Mouse (Mus musculus): ENCODE results near the gene Naa11. TPM values are rescaled to one million over a fixed set of nuclear protein-coding genes. Genes with fewer than 3 reads are reported as not detected.

Gene Naa11
- polyA plus RNA-seq, 1 experiment, result 0.02 TPM

GRCm38 (mm10) chr5:97415837-97416236 lies 23.7 kb upstream of the Naa11 start:
- no peaks in the 10 kb centered on the region for H3K36me3 ChIP-seq (ENCODE audit: control insufficient read depth, insufficient read depth)
- H3K79me2 ChIP-seq (ENCODE audit: control insufficient read depth, insufficient read depth), result no peaks in the 10 kb centered on the region
- H3K4me3 ChIP-seq, result no peak overlapping the region
- no peak overlapping the region for H3K4me2 ChIP-seq (ENCODE audit: low read depth)
- no peak overlapping the region for H3ac ChIP-seq (ENCODE audit: control insufficient read depth, insufficient read length)
- TF ChIP-seq MYOD1 (IDR thresholded peaks at IDR 0.05; ENCODE audit: control insufficient read depth in 1 of 3, insufficient read length in 2 of 3, low read depth in 2 of 3), result no peak
- no peak for TF ChIP-seq TCF3 (IDR thresholded peaks at IDR 0.05; ENCODE audit: insufficient read length, low read depth)
- TF ChIP-seq MAX (IDR thresholded peaks at IDR 0.05; ENCODE audit: low read depth), result no peak
- no peak for TF ChIP-seq REST (IDR thresholded peaks at IDR 0.05; ENCODE audit: insufficient read depth, insufficient read length)
- TF ChIP-seq TCF12 (IDR thresholded peaks at IDR 0.05; ENCODE audit: insufficient read depth, poor library complexity, severe bottlenecking), result no peak
- TF ChIP-seq POLR2A (IDR thresholded peaks at IDR 0.05; ENCODE audit: insufficient read length, low read depth), result no peak
- TF ChIP-seq E2F4 (IDR thresholded peaks at IDR 0.05; ENCODE audit: insufficient read depth), result no peak
- no peak for TF ChIP-seq SRF (IDR thresholded peaks at IDR 0.05; ENCODE audit: control insufficient read depth, insufficient read length, low read depth)
- no peak for TF ChIP-seq MYOG (IDR thresholded peaks at IDR 0.05; ENCODE audit: control insufficient read depth in 1 of 3, insufficient read depth in 1 of 3, insufficient read length in 2 of 3, low read depth in 2 of 3)
- no peak for TF ChIP-seq USF1 (IDR thresholded peaks at IDR 0.05; ENCODE audit: low read depth)
- TF ChIP-seq POLR2AphosphoS2 (IDR thresholded peaks at IDR 0.05; ENCODE audit: insufficient read length, low read depth), result no peak
- no peak for TF ChIP-seq CEBPB (IDR thresholded peaks at IDR 0.05; ENCODE audit: insufficient read depth, poor library complexity, severe bottlenecking)
- no peaks in the 10 kb centered on the region for H3K27me3 ChIP-seq (ENCODE audit: control insufficient read depth, insufficient read depth, insufficient read length)

GRCm38 (mm10) chr5:97413716-97414115 lies 21.5 kb upstream of the Naa11 start:
- no peaks in the 10 kb centered on the region for H3K36me3 ChIP-seq (ENCODE audit: control insufficient read depth, insufficient read depth)
- no peaks in the 10 kb centered on the region for H3K79me2 ChIP-seq (ENCODE audit: control insufficient read depth, insufficient read depth)
- H3K27me3 ChIP-seq (ENCODE audit: control insufficient read depth, insufficient read depth, insufficient read length), result no peaks in the 10 kb centered on the region
- H3K4me2 ChIP-seq (ENCODE audit: low read depth), result no peak overlapping the region
- H3ac ChIP-seq (ENCODE audit: control insufficient read depth, insufficient read length), result no peak overlapping the region
- TF ChIP-seq SRF (IDR thresholded peaks at IDR 0.05; ENCODE audit: control insufficient read depth, insufficient read length, low read depth) (no peak), POLR2A (IDR thresholded peaks at IDR 0.05; ENCODE audit: insufficient read length, low read depth) (no peak), TCF12 (IDR thresholded peaks at IDR 0.05; ENCODE audit: insufficient read depth, poor library complexity, severe bottlenecking) (no peak), CEBPB (IDR thresholded peaks at IDR 0.05; ENCODE audit: insufficient read depth, poor library complexity, severe bottlenecking) (no peak), MYOG (IDR thresholded peaks at IDR 0.05; ENCODE audit: control insufficient read depth in 1 of 3, insufficient read depth in 1 of 3, insufficient read length in 2 of 3, low read depth in 2 of 3) (no peak), REST (IDR thresholded peaks at IDR 0.05; ENCODE audit: insufficient read depth, insufficient read length) (no peak), USF1 (IDR thresholded peaks at IDR 0.05; ENCODE audit: low read depth) (no peak), TCF3 (IDR thresholded peaks at IDR 0.05; ENCODE audit: insufficient read length, low read depth) (no peak), MAX (IDR thresholded peaks at IDR 0.05; ENCODE audit: low read depth) (no peak)
- no peak overlapping the region for H3K4me3 ChIP-seq

GRCm38 (mm10) chr5:97410190-97410589 lies 18.0 kb upstream of the Naa11 start:
- Histone ChIP-seq H3ac (ENCODE audit: control insufficient read depth, insufficient read length) (no peak overlapping the region), H3K4me2 (ENCODE audit: low read depth) (no peak overlapping the region), H3K4me3 (no peak overlapping the region), H3K36me3 (ENCODE audit: control insufficient read depth, insufficient read depth) (no peaks in the 10 kb centered on the region), H3K27me3 (ENCODE audit: control insufficient read depth, insufficient read depth, insufficient read length) (no peaks in the 10 kb centered on the region), H3K79me2 (ENCODE audit: control insufficient read depth, insufficient read depth) (no peaks in the 10 kb centered on the region)
- no peak for TF ChIP-seq MYOG (IDR thresholded peaks at IDR 0.05; ENCODE audit: control insufficient read depth in 1 of 3, insufficient read depth in 1 of 3, insufficient read length in 2 of 3, low read depth in 2 of 3)
- TF ChIP-seq TCF12 (IDR thresholded peaks at IDR 0.05; ENCODE audit: insufficient read depth, poor library complexity, severe bottlenecking), result no peak
- no peak for TF ChIP-seq REST (IDR thresholded peaks at IDR 0.05; ENCODE audit: insufficient read depth, insufficient read length)
- TF ChIP-seq SRF (IDR thresholded peaks at IDR 0.05; ENCODE audit: control insufficient read depth, insufficient read length, low read depth), result no peak
- TF ChIP-seq MYOD1 (IDR thresholded peaks at IDR 0.05; ENCODE audit: control insufficient read depth in 1 of 3, insufficient read length in 2 of 3, low read depth in 2 of 3), result no peak
- TF ChIP-seq TCF3 (IDR thresholded peaks at IDR 0.05; ENCODE audit: insufficient read length, low read depth), result no peak
- TF ChIP-seq CEBPB (IDR thresholded peaks at IDR 0.05; ENCODE audit: insufficient read depth, poor library complexity, severe bottlenecking), result no peak
- no peak for TF ChIP-seq MAX (IDR thresholded peaks at IDR 0.05; ENCODE audit: low read depth)
- no peak for TF ChIP-seq POLR2AphosphoS2 (IDR thresholded peaks at IDR 0.05; ENCODE audit: insufficient read length, low read depth)
- TF ChIP-seq POLR2A (IDR thresholded peaks at IDR 0.05; ENCODE audit: insufficient read length, low read depth), result no peak
- no peak for TF ChIP-seq USF1 (IDR thresholded peaks at IDR 0.05; ENCODE audit: low read depth)

- no peak overlapping the region for H3ac ChIP-seq (ENCODE audit: control insufficient read depth, insufficient read length)
- H3K36me3 ChIP-seq (ENCODE audit: control insufficient read depth, insufficient read depth), result no peaks in the 10 kb centered on the region
- H3K4me2 ChIP-seq (ENCODE audit: low read depth), result no peak overlapping the region
- H3K4me3 ChIP-seq, result no peak overlapping the region
- H3K79me2 ChIP-seq (ENCODE audit: control insufficient read depth, insufficient read depth), result no peaks in the 10 kb centered on the region
- TF ChIP-seq POLR2A (IDR thresholded peaks at IDR 0.05; ENCODE audit: insufficient read length, low read depth), result no peak
- no peak for TF ChIP-seq CEBPB (IDR thresholded peaks at IDR 0.05; ENCODE audit: insufficient read depth, poor library complexity, severe bottlenecking)
- TF ChIP-seq MYOG (IDR thresholded peaks at IDR 0.05; ENCODE audit: control insufficient read depth in 1 of 3, insufficient read depth in 1 of 3, insufficient read length in 2 of 3, low read depth in 2 of 3), result no peak
- TF ChIP-seq REST (IDR thresholded peaks at IDR 0.05; ENCODE audit: insufficient read depth, insufficient read length), result no peak
- no peak for TF ChIP-seq POLR2AphosphoS2 (IDR thresholded peaks at IDR 0.05; ENCODE audit: insufficient read length, low read depth)
- no peak for TF ChIP-seq SRF (IDR thresholded peaks at IDR 0.05; ENCODE audit: control insufficient read depth, insufficient read length, low read depth)
- TF ChIP-seq MAX (IDR thresholded peaks at IDR 0.05; ENCODE audit: low read depth), result no peak
- TF ChIP-seq MYOD1 (IDR thresholded peaks at IDR 0.05; ENCODE audit: control insufficient read depth in 1 of 3, insufficient read length in 2 of 3, low read depth in 2 of 3), result no peak
- TF ChIP-seq E2F4 (IDR thresholded peaks at IDR 0.05; ENCODE audit: insufficient read depth), result no peak
- no peak for TF ChIP-seq TCF12 (IDR thresholded peaks at IDR 0.05; ENCODE audit: insufficient read depth, poor library complexity, severe bottlenecking)
- TF ChIP-seq USF1 (IDR thresholded peaks at IDR 0.05; ENCODE audit: low read depth), result no peak
- no peak for TF ChIP-seq TCF3 (IDR thresholded peaks at IDR 0.05; ENCODE audit: insufficient read length, low read depth)
- no peaks in the 10 kb centered on the region for H3K27me3 ChIP-seq (ENCODE audit: control insufficient read depth, insufficient read depth, insufficient read length)
Measured at GRCm38 (mm10) chr5:97409234-97409704, 17.1 kb upstream of the Naa11 start.
